Mouse (Mus musculus): ENCODE measurements around the gene Hnf4a. TPM values are rescaled to one million over a fixed set of nuclear protein-coding genes. Genes with fewer than 3 reads are reported as not detected.

Gene Hnf4a
- polyA plus RNA-seq (2017; shearing (Covaris generic)) = not detected

GRCm38 (mm10) chr2:163506300-163507004 lies at the start of gene Hnf4a:
Hnf4a (plus strand) TSS chr2:163506808.

DNA sequence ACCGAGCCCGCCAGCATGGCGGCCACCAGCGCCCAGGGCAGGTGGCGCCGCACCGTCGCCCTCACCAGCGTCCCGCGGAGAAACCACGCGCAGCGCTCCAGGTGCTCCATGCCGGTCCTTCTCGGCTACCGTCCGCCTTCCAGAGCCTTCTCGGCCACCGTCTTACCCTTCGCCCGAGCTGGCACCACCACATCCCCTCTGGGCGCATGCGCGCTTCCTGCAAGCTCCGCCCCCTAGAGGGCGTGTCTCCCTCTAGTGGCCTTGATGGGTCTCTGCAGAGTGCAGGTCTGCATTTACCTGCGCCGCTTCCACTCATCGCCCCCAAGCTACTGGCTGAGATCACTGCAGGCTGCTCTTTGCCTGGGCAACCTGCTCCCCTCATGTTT lies 34.1 kb upstream of the Hnf4a start, which contains the start of gene Fitm2:
Gene Fitm2, minus strand, starts transcription at position 164 of the 386 bp plus-strand sequence.

GRCm38 (mm10) chr2:163492018-163492417 lies 14.6 kb upstream of the Hnf4a start, which contains the start of gene R3hdml:
R3hdml (plus strand) TSS chr2:163492318.

GRCm38 (mm10) chr2:163602101-163602971 lies 95.7 kb downstream of the Hnf4a start, which contains the start of gene Ttpal:
Ttpal (plus strand) TSS chr2:163602314.

Other genes with a start within 250 kb of the Hnf4a start
- gene Jph2, start 108.8 kb upstream of the Hnf4a start, polyA plus RNA-seq (2017; shearing (Covaris generic)) = not detected
- gene Oser1, start 82.1 kb upstream of the Hnf4a start, polyA plus RNA-seq (2017; shearing (Covaris generic)) = 108 TPM
- gene Gdap1l1, start 68.3 kb upstream of the Hnf4a start, polyA plus RNA-seq (2017; shearing (Covaris generic)) = not detected
- 5.1 TPM for gene Fitm2, start 34.2 kb upstream of the Hnf4a start, polyA plus RNA-seq (2017; shearing (Covaris generic))
- gene R3hdml, start 14.5 kb upstream of the Hnf4a start, polyA plus RNA-seq (2017; shearing (Covaris generic)) = not detected
- 82.8 TPM for gene Ttpal, start 95.5 kb downstream of the Hnf4a start, polyA plus RNA-seq (2017; shearing (Covaris generic))
- 944 TPM for gene Serinc3, start 138.3 kb downstream of the Hnf4a start, polyA plus RNA-seq (2017; shearing (Covaris generic))
- gene Pkig, start 151.6 kb downstream of the Hnf4a start, polyA plus RNA-seq (2017; shearing (Covaris generic)) = 7.7 TPM
- gene Ada, start 243.4 kb downstream of the Hnf4a start, polyA plus RNA-seq (2017; shearing (Covaris generic)) = 14.0 TPM

All from inflammation-experienced regulatory T-cells, adult 16 weeks (primary cell).